Mouse (Mus musculus) brain, embryonic 18.5 days (tissue): ENCODE data around the gene Med12.

Source experiments
- DNase-seq: peaks from one replicate; pipeline ENCODE4 v3.0.0-alpha.2; 2012; ENCODE audit warnings: low read depth, low spot score

The Med12 gene

GRCm38 (mm10) chrX:101273875-101274738, at the start of gene Med12:
Med12 (plus strand) TSS chrX:101274030.
- peak; percentile 57 for DNase-seq

GRCm38 (mm10) chrX:101245011-101245410, 28.8 kb upstream of the Med12 start:
- DNase-seq: no peak

GRCm38 (mm10) chrX:101253952-101254729, 19.7 kb upstream of the Med12 start, which contains the start of gene Foxo4:
Foxo4 (plus strand) TSS chrX:101254528.
- peak; percentile 77 for DNase-seq

GRCm38 (mm10) chrX:101254740-101255139, 19.1 kb upstream of the Med12 start:
- DNase-seq: no peak

- DNase-seq: no peak
These were observed 17.2 kb upstream of the Med12 start for GRCm38 (mm10) chrX:101256603-101257002.

GRCm38 (mm10) chrX:101260441-101261325, 13.1 kb upstream of the Med12 start:
- DNase-seq: no peak

- DNase-seq: no peak
These were observed 9.9 kb upstream of the Med12 start, which contains the start of gene Gm614 for GRCm38 (mm10) chrX:101263892-101264291. Gm614 (minus strand) TSS chrX:101263992.

GRCm38 (mm10) chrX:101266631-101267030, 7.2 kb upstream of the Med12 start:
- no peak for DNase-seq

- no peak for DNase-seq
These were observed 5.6 kb upstream of the Med12 start, which contains the start of gene Il2rg for GRCm38 (mm10) chrX:101268025-101268754. Il2rg (minus strand) TSS chrX:101268255.

GRCm38 (mm10) chrX:101268755-101269124, 5.1 kb upstream of the Med12 start, which contains the start of gene Gm20489:
Gm20489 (minus strand) TSS chrX:101269023.
- no peak for DNase-seq

- DNase-seq: no peak
These were observed 420 bp upstream of the Med12 start for GRCm38 (mm10) chrX:101273410-101273809.

GRCm38 (mm10) chrX:101282813-101283212, 9.0 kb downstream of the Med12 start:
- DNase-seq: no peak

GRCm38 (mm10) chrX:101285534-101285933, 11.7 kb downstream of the Med12 start:
- no peak for DNase-seq

GRCm38 (mm10) chrX:101285953-101286670, 12.3 kb downstream of the Med12 start:
- no peak for DNase-seq

- no peak for DNase-seq
These were observed 13.7 kb downstream of the Med12 start for GRCm38 (mm10) chrX:101287543-101287942.

- DNase-seq: no peak
These were observed 14.6 kb downstream of the Med12 start for GRCm38 (mm10) chrX:101288432-101288831.

- DNase-seq: no peak
These were observed 15.2 kb downstream of the Med12 start for GRCm38 (mm10) chrX:101289037-101289436.

- no peak for DNase-seq
These were observed 16.3 kb downstream of the Med12 start for GRCm38 (mm10) chrX:101290111-101290510.

- DNase-seq: no peak
These were observed 25.2 kb downstream of the Med12 start, which contains the start of gene Nlgn3 for GRCm38 (mm10) chrX:101299055-101299454. Nlgn3 (plus strand) TSS chrX:101299168.
